Mouse (Mus musculus): ENCODE results near the gene Timp3. TPM values are rescaled to one million over a fixed set of nuclear protein-coding genes. Genes with fewer than 3 reads are reported as not detected.

Timp3 gene
- total and polyA plus RNA-seq, 3 experiments: not detected

DNA sequence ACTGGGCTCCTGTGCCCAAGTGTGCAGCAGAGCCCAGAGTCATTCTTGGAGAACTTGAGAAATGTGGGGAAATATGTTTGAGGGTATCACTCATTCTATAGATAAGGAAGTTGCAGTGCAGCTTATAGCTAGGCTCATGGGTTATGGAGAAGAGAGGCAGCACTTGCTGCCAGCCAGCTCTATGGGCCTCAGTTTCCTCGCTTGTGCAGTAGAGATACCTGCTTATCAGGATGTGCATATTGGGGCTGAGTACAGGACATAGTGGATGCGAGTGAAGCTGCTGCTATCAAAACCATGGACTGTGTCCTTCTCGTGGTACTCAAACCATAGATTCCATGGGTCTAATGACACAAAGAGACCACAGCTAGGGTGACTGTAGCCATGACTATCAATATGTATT lies 52.3 kb downstream of the Timp3 start:
- H3K79me2 ChIP-seq (ENCODE audit: control insufficient read depth, insufficient read depth, low read length, poor library complexity): no peaks in the 10 kb centered on the region
- H3K27ac ChIP-seq (ENCODE audit: control insufficient read depth, low read depth, low read length): no peak overlapping the region
- H3K4me1 ChIP-seq (ENCODE audit: control insufficient read depth in 1 of 2, insufficient read depth in 2 of 2, low read length in 2 of 2): no peaks in the 10 kb centered on the region
- H3K9ac ChIP-seq (ENCODE audit: control insufficient read depth, low read depth, low read length, poor library complexity, severe bottlenecking): no peak overlapping the region
- no peak for DNase-seq (ENCODE audit: low read depth, low spot score)
- TF ChIP-seq KAT2A (conservative IDR thresholded peaks at IDR 0.05; ENCODE audit: low read depth, low read length) (no peak), ETS1 (IDR thresholded peaks at IDR 0.05; ENCODE audit: low read depth, low read length) (no peak), BHLHE40 (IDR thresholded peaks at IDR 0.05; ENCODE audit: borderline replicate concordance, low read depth, low read length) (no peak), NELFE (IDR thresholded peaks at IDR 0.05; ENCODE audit: low read depth, low read length) (no peak), USF2 (IDR thresholded peaks at IDR 0.05; ENCODE audit: borderline replicate concordance in 1 of 2, insufficient read depth in 1 of 2, low read depth in 1 of 2, low read length in 2 of 2) (no peak), ZKSCAN1 (IDR thresholded peaks at IDR 0.05; ENCODE audit: low read depth, low read length) (no peak), MYC (IDR thresholded peaks at IDR 0.05; ENCODE audit: low read depth, low read length) (no peak), USF1 (IDR thresholded peaks at IDR 0.05; ENCODE audit: low read depth, low read length) (no peak), SIN3A (IDR thresholded peaks at IDR 0.05; ENCODE audit: low read length) (no peak), ZC3H11A (IDR thresholded peaks at IDR 0.05; ENCODE audit: low read depth, low read length) (no peak), UBTF (IDR thresholded peaks at IDR 0.05; ENCODE audit: borderline replicate concordance, insufficient read depth, low read depth, low read length) (no peak), JUND (IDR thresholded peaks at IDR 0.05; ENCODE audit: low read depth, low read length) (no peak), POLR2AphosphoS5 (IDR thresholded peaks at IDR 0.05; ENCODE audit: borderline replicate concordance, low read depth, low read length) (no peak), TAL1 (IDR thresholded peaks at IDR 0.05; ENCODE audit: low read length) (no peak)
- no peaks in the 10 kb centered on the region for H3K36me3 ChIP-seq (ENCODE audit: control insufficient read depth in 1 of 2, insufficient read depth in 2 of 2, low read length in 2 of 2)
- H3K27me3 ChIP-seq (ENCODE audit: control insufficient read depth in 1 of 2, insufficient read depth in 2 of 2, low read length in 2 of 2): no peaks in the 10 kb centered on the region
- H3K4me3 ChIP-seq (ENCODE audit: control insufficient read depth in 1 of 2, insufficient read depth in 1 of 2, low read depth in 2 of 2, low read length in 2 of 2): no peak overlapping the region
- H3K9me3 ChIP-seq (replicated peaks; ENCODE audit: insufficient read depth, low read length): no peaks in the 10 kb centered on the region

DNA sequence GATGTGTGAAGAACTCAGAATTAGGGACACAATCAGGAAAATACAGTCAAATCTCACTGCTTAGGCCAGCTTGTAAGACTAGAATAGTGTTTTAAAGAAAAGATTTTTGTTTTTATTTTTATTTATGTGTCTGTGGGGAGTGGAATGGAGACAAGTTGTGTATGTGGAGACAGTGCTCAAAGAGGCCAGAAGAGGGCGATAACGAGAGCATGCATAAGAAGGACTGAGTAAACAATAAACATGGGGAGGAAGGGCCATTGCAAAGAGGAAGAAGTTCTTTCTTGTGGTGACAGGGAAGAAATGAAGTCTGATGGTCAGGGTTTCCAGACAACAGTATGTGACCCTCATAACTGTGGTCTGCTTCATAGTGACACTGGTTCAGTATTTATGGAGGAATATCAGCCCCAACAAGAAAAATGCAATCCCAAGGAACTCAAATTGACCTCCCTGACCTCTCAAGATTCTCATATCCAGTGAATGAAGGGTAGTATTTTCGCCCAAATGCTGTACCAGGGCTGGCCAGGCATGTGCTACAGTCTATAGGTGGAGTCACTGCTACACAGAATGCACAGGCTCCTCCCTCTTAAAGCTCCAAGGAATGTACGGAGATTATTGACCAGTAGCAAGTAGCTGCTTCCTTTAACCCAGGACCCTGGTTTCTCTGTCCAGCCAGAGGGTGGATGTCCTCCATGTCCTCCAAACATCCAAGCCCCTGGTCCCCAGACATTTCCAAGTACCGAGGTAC lies 56.8 kb downstream of the Timp3 start:
- no peaks in the 10 kb centered on the region for H3K9me3 ChIP-seq (replicated peaks; ENCODE audit: insufficient read depth, low read length)
- H3K36me3 ChIP-seq (ENCODE audit: control insufficient read depth in 1 of 2, insufficient read depth in 2 of 2, low read length in 2 of 2): no peaks in the 10 kb centered on the region
- no peaks in the 10 kb centered on the region for H3K27me3 ChIP-seq (ENCODE audit: control insufficient read depth in 1 of 2, insufficient read depth in 2 of 2, low read length in 2 of 2)
- H3K4me3 ChIP-seq (ENCODE audit: control insufficient read depth in 1 of 2, insufficient read depth in 1 of 2, low read depth in 2 of 2, low read length in 2 of 2): no peak overlapping the region
- H3K4me1 ChIP-seq (ENCODE audit: control insufficient read depth in 1 of 2, insufficient read depth in 2 of 2, low read length in 2 of 2): no peaks in the 10 kb centered on the region
- no peak overlapping the region for H3K27ac ChIP-seq (ENCODE audit: control insufficient read depth, low read depth, low read length)
- no peak for TF ChIP-seq KAT2A (conservative IDR thresholded peaks at IDR 0.05; ENCODE audit: low read depth, low read length)
- TF ChIP-seq MYB (IDR thresholded peaks at IDR 0.05; ENCODE audit: low read depth, low read length): no peak
- TF ChIP-seq POLR2AphosphoS2 (IDR thresholded peaks at IDR 0.05; ENCODE audit: low read length): no peak
- TF ChIP-seq MXI1 (IDR thresholded peaks at IDR 0.05; ENCODE audit: low read depth, low read length): no peak
- no peak for TF ChIP-seq UBTF (IDR thresholded peaks at IDR 0.05; ENCODE audit: borderline replicate concordance, insufficient read depth, low read depth, low read length)
- no peak for TF ChIP-seq ETS1 (IDR thresholded peaks at IDR 0.05; ENCODE audit: low read depth, low read length)
- TF ChIP-seq BHLHE40 (IDR thresholded peaks at IDR 0.05; ENCODE audit: borderline replicate concordance, low read depth, low read length): no peak
- TF ChIP-seq MYC (IDR thresholded peaks at IDR 0.05; ENCODE audit: low read depth, low read length): no peak
- TF ChIP-seq ZNF384 (IDR thresholded peaks at IDR 0.05; ENCODE audit: low read depth, low read length): no peak
- TF ChIP-seq POLR2A (IDR thresholded peaks at IDR 0.05; ENCODE audit: control insufficient read depth in 1 of 2, insufficient read depth in 1 of 2, low read depth in 1 of 2, low read length in 2 of 2, poor library complexity in 1 of 2): no peak
- no peak for DNase-seq (ENCODE audit: low read depth, low spot score)
- H3K9ac ChIP-seq (ENCODE audit: control insufficient read depth, low read depth, low read length, poor library complexity, severe bottlenecking): no peak overlapping the region
- H3K79me2 ChIP-seq (ENCODE audit: control insufficient read depth, insufficient read depth, low read length, poor library complexity): no peaks in the 10 kb centered on the region

Measured in MEL (cell line).